Mouse (Mus musculus) hindbrain, embryonic 14.5 days (tissue): ENCODE results near the gene Eml6. TPM values are rescaled to one million over a fixed set of nuclear protein-coding genes. Genes with fewer than 3 reads are reported as not detected.
A peak's percentile ranks its signal among the peaks of the same experiment; 100 is the strongest.
"Not testable (repeated sequence)": the region's sequence is repeated elsewhere in the genome, so short reads cannot be mapped to it uniquely, and the experiment has no call there.

Experiments used
- ATAC-seq: fragments of 200-750 bp; cut with Nextera tagmentation; 2 replicates; pipeline ENCODE4 v1.8.0; 2017; ENCODE audit warnings: moderate number of reproducible peaks, mild to moderate bottlenecking, moderate TSS enrichment, moderate library complexity; ENCODE audit not compliant: low FRiP score
- DNase-seq: peaks from one replicate; pipeline ENCODE4 v3.0.0-alpha.2; 2015; ENCODE audit warnings: low spot score
- H3K27ac ChIP-seq: fragments of 300-500 bp; sonication (generic); 2 replicates; pipeline ENCODE4 v1.5.1; 2014; ENCODE audit warnings: mild to moderate bottlenecking, moderate library complexity
- H3K27me3 ChIP-seq: fragments of 300-500 bp; sonication (generic); 2 replicates; pipeline ENCODE4 v1.6.1; 2014; ENCODE audit warnings: mild to moderate bottlenecking, low read length, mixed read lengths; ENCODE audit not compliant: control insufficient read depth, insufficient read depth
- H3K36me3 ChIP-seq: fragments of 300-500 bp; sonication (generic); replicated peaks from 2 replicates; pipeline ENCODE4 v1.6.1; 2014; ENCODE audit not compliant: control insufficient read depth, insufficient read depth
- H3K4me1 ChIP-seq: fragments of 300-500 bp; sonication (generic); replicated peaks from 2 replicates; pipeline ENCODE4 v1.6.1; 2014; ENCODE audit warnings: antibody characterized with exemption, low read length, mixed read lengths; ENCODE audit not compliant: control insufficient read depth, insufficient read depth
- H3K4me2 ChIP-seq: fragments of 300-500 bp; sonication (generic); replicated peaks from 2 replicates; pipeline ENCODE4 v1.6.1; 2014; ENCODE audit warnings: mild to moderate bottlenecking, moderate library complexity
- H3K4me3 ChIP-seq: fragments of 300-500 bp; sonication (generic); replicated peaks from 2 replicates; pipeline ENCODE4 v1.5.1; 2014; ENCODE audit warnings: mild to moderate bottlenecking, low read length
- H3K9ac ChIP-seq: fragments of 300-500 bp; sonication (generic); 2 replicates; pipeline ENCODE4 v1.6.1; 2014
- H3K9me3 ChIP-seq: fragments of 300-500 bp; sonication (generic); 2 replicates; pipeline ENCODE4 v1.6.1; 2016; ENCODE audit warnings: low read length; ENCODE audit not compliant: control insufficient read depth
- WGBS: fragments of 180-500 bp; shearing (Covaris S2); extraction: QIAGEN DNeasy Blood & Tissue Kit; methylation state at CpG from one replicate; pipeline ENCODE4 v1.1.7; 2014; 5-methylcytosine and 5-hydroxymethylcytosine counted together
- polyA plus RNA-seq: library from polyadenylated mRNA; unstranded; fragments of >200 nt; fragmentation: Nextera tagmentation; extraction: Ambion mirVana; gene quantifications from 2 replicates; pipeline ENCODE4 v1.2.1, GENCODE M21; 2014

Gene Eml6
- polyA plus RNA-seq, 1 experiment from 2014 or later, result 8.6 TPM

DNA sequence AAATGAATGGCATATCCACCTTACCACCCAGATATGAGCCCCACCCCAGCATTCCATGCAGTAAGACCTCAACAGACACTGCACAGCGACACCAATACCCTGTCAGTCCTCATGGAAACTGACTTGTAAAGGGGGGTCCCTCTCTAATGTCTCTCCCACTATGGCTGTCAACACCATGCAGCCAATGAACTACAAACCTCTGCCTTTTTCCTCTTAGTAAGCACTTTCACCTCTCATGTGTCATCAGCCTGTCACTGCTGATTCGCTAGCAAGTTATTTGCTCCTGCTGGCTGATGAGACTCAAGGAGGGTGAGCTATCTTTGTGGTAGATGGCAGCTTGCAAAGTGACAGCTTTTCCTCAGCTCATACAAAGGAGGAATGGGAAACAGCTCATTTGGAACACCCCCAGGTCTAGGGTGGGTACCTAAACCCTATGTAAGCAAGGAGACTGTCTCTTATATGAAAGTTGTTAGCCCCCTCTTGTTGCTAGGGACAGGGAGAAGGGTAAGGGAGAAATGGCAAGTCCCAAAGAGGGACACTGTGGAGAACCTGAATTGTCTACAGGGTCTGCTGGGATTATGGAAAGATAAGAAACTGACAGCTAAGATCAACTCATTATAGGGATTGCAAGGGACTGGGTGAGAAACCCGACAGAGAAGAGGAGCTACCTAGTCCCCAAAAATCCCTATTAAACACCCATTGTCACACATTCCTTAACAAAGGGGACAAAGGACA is 255.0 kb downstream of the Eml6 start:
- H3K27ac ChIP-seq, result no peak overlapping the region
- ATAC-seq (no peak), DNase-seq (no peak)
- no peaks in the 10 kb centered on the region for H3K27me3 ChIP-seq
- no peak overlapping the region for H3K9ac ChIP-seq
- H3K4me3 ChIP-seq, result no peak overlapping the region
- 0 out of 2 replicates have a peak, but pooled peaks cover 4% of the 10 kb centered on the region for H3K4me1 ChIP-seq
- H3K4me2 ChIP-seq, result no peak overlapping the region
- 73% methylated on average over 3 of the region's 3 CpGs for WGBS
- H3K9me3 ChIP-seq, result no peaks in the 10 kb centered on the region
- H3K36me3 ChIP-seq, result no peaks in the 10 kb centered on the region

DNA sequence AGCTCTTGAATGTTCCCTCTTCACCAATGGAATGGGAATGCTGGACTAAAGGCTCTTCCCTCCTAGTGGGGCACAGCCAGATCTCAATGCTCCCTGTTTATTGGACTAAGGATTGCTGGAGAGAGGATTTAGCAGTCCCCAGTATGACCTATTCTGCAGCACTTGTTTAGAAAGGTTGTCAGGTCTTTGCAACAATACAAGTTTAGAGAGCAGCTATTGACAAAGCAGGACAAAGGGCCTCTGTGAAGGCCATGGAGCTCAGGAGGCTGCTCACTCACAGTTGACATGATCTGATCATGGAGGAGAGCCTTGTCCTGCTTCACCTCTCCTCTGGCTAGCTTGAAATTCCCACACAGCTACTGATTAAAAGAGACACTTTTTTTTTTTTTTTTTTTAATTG is 257.3 kb downstream of the Eml6 start:
- Histone ChIP-seq H3K27ac (no peak overlapping the region), H3K9ac (no peak overlapping the region), H3K4me2 (no peak overlapping the region), H3K9me3 (no peaks in the 10 kb centered on the region), H3K4me1 (no peaks in the 10 kb centered on the region), H3K36me3 (no peaks in the 10 kb centered on the region), H3K27me3 (no peaks in the 10 kb centered on the region), H3K4me3 (no peak overlapping the region)
- DNase-seq (no peak), ATAC-seq (no peak)

DNA sequence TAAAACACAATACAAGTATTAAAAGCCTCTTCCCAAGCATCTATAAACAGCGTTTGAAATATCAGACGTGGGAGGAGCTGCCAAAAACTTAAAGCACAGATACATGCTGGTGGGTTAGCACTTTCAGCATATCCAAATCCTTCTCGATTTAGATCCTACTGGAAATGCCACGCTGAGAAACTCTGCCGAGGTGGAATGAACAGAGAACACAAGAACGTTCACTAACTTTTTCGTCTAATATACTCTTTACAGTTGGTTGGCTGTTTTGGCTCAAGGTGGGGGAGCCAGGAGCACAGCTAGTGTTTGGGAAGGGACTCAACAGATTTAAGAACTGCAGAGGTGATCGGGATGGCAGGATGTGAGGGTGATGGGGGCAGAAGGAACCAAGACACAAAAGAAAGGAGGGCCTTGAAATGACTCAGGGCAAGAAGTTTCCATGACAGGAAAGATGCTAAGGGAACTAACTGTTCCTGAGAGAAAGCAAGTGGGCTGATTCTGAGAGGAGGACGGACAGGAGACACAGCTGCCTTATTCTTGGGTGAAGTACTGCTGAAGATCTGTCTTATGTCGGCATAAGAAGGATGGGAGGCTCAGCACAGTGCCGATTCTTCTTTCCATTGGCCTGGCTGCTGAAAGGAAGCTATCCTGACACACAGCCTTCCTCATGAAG is 259.4 kb downstream of the Eml6 start:
- H3K36me3 ChIP-seq, result no peaks in the 10 kb centered on the region
- ATAC-seq, result no peak
- H3K4me1 ChIP-seq, result no peaks in the 10 kb centered on the region
- H3K9me3 ChIP-seq, result no peaks in the 10 kb centered on the region
- WGBS, result 88% methylated on average over 11 of the region's 11 CpGs
- no peaks in the 10 kb centered on the region for H3K27me3 ChIP-seq
- H3K9ac ChIP-seq, result no peak overlapping the region
- DNase-seq, result no peak
- H3K4me3 ChIP-seq, result no peak overlapping the region
- H3K4me2 ChIP-seq, result no peak overlapping the region
- no peak overlapping the region for H3K27ac ChIP-seq

DNA sequence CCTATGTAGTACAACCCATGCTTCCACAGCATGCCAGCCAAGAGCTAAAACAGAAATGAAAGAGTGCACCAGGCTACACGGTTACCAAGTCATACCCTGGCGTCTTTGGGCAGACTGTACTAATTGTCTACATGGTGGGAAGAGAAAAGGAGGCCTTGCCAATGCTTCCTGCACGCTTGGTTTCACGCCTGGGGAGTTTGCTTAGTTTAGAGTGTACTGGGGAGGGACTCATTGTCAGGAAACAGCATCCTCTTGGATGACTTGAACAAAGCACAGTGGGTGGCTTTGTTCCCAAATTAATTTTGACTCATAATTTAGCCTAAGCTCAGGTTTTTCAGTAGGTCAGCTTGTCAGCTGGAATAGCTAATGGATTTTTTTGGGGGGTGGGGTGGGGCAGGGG is 260.8 kb downstream of the Eml6 start:
- H3K9me3 ChIP-seq, result no peaks in the 10 kb centered on the region
- no peak overlapping the region for H3K4me2 ChIP-seq
- no peaks in the 10 kb centered on the region for H3K27me3 ChIP-seq
- H3K27ac ChIP-seq, result no peak overlapping the region
- H3K9ac ChIP-seq, result no peak overlapping the region
- no peaks in the 10 kb centered on the region for H3K36me3 ChIP-seq
- no peaks in the 10 kb centered on the region for H3K4me1 ChIP-seq
- no peak for ATAC-seq
- no peak overlapping the region for H3K4me3 ChIP-seq
- 39% methylated on average over 4 of the region's 4 CpGs for WGBS
- DNase-seq, result no peak

DNA sequence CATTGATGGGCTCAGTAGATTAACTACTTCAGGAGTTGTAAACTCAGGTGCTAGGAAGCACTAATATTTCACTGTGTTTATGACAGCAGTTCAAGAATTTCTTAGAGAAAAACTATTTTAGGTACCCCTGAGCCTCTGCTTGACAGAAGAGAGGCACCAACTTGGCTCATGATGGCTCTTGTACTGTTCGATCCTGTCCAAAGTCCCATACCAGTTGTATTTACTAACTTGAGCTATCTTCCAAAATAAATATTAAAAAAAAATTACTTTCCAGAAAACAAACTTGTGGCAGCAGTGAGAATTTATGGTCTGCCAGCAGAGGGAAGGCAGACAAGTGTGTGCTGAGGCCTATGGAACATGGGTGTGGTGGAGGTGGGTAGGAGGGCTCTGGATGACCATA is 263.1 kb downstream of the Eml6 start:
- Histone ChIP-seq H3K9ac (no peak overlapping the region), H3K27ac (no peak overlapping the region), H3K4me3 (no peak overlapping the region), H3K9me3 (no peaks in the 10 kb centered on the region), H3K36me3 (0 out of 2 replicates have a peak, but pooled peaks cover 6% of the 10 kb centered on the region), H3K27me3 (no peaks in the 10 kb centered on the region), H3K4me2 (no peak overlapping the region), H3K4me1 (no peaks in the 10 kb centered on the region)
- DNase-seq (no peak), ATAC-seq (no peak)
- 100% methylated on average over 1 of the region's 1 CpGs for WGBS

DNA sequence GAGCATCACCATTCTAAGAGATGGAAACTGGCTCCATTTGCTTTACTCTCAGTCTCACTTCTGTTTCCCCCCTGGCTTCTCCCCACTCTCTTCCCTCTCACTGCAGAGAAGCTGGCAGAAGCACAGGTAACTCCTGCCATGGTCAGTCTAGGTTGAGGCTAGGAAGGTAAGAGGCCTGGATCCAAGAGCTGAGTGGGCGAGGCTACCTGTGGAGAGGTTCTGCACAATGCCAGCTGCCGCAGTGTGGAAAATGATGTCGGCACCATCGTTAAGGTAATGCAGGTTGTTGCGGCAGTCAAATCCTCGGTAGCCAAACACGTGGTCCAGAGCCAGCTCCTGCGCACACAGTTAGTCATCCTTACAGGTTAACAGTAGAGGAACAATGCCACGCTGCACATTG is 264.4 kb downstream of the Eml6 start:
- Histone ChIP-seq H3K27ac (no peak overlapping the region), H3K27me3 (no peaks in the 10 kb centered on the region), H3K36me3 (0 out of 2 replicates have a peak, but pooled peaks cover 6% of the 10 kb centered on the region), H3K9me3 (no peaks in the 10 kb centered on the region), H3K9ac (no peak overlapping the region), H3K4me2 (no peak overlapping the region), H3K4me3 (no peak overlapping the region), H3K4me1 (no peaks in the 10 kb centered on the region)
- WGBS, result 93% methylated on average over 9 of the region's 9 CpGs
- DNase-seq, result no peak
- no peak for ATAC-seq

DNA sequence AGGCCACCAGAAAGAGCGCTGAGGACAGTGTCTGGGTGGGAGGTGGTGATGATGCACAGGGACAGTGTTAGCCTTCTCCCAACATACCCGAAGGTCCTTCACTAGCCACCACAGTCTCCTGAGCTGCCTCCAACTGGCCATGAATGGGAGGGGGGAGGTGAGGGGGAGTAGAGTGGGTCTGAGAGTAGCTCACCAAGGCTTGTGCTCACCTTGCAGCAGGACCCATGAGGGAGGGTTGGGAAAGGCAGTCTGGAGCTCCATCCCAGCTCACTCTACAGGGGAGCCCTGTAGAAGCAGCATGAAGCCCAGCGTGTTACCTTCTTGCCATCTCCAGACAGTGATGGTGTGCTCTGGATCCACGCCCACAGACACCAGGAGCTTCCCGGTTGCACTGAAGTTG is 267.2 kb downstream of the Eml6 start:
- peak; percentile 41; the same call in 1 of the 2 replicates for ATAC-seq
- no peak for DNase-seq
- Histone ChIP-seq H3K9ac (no peak overlapping the region), H3K4me2 (no peak overlapping the region), H3K36me3 (0 out of 2 replicates have a peak, but pooled peaks cover 6% of the 10 kb centered on the region), H3K4me1 (no peaks in the 10 kb centered on the region), H3K9me3 (no peaks in the 10 kb centered on the region), H3K4me3 (no peak overlapping the region), H3K27ac (no peak overlapping the region), H3K27me3 (no peaks in the 10 kb centered on the region)
- WGBS, result 88% methylated on average over 5 of the region's 5 CpGs

DNA sequence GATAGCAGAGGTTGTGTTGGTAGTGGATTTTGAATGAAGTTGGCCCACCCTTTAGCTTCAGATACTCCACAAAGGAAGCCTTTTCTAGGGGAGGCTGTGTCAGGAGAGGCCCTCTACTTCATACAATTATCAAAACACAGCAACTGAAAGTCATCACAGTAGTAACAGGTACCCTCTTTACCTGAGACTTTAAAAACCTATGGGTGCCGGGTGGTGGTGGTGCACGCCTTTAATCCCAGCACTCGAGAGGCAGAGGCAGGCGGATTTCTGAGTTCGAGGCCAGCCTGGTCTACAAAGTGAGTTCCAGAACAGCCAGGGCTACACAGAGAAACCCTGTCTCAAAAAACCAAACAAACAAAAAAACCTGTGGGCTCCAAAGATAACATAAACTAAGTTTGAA is 269.8 kb downstream of the Eml6 start:
- DNase-seq, H3K9me3 ChIP-seq, H3K36me3 ChIP-seq, H3K27me3 ChIP-seq, H3K9ac ChIP-seq, ATAC-seq, H3K4me2 ChIP-seq, H3K4me1 ChIP-seq, H3K27ac ChIP-seq, H3K4me3 ChIP-seq: not testable (repeated sequence)
- 100% methylated on average over 5 of the region's 5 CpGs for WGBS

DNA sequence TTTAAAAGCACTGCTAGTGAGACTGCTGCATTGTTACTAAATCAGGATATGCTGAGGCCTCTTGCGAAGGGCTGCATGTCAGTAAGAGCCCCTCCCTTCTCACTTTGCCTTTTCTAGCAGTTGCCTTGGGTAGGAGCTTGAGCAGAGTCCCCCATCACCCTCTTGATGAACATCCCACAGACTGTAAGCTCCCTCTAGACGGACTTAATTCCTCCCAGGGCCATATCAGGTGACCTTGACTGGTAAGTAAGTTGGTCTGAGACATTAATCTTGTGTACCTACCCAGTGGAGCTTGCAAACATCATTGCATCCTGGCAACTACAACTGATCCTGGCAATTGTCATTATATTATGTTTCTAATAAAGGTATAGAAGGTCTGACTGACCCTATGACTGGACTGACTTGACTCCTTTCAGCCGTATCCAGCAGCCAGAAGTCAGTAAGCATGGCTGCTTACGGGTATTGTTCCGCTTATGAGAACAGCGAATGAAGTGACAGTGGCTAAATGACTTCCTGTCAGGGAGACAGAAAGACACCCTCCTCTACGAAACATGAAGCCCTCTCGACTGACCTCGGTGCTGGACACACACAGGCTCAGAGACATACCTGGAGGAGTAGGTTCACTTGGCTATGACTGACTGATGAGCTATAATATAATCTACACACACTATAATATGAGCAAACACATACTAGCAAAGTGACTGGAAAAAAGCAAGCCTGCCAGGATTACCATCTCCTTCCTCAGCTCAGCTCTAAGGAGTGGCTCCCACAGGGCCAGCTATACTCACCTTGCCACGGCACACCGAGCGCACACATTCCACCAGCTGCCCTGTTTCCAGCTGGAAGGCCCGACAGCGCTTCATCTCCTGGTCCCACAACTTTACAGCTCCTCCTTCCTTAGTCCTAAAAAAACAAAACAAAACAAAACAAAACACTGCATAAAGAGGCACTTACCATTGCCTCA is 273.9 kb downstream of the Eml6 start:
- no peak overlapping the region for H3K4me2 ChIP-seq
- peaks cover 29% of the 10 kb centered on the region for H3K36me3 ChIP-seq
- WGBS, result 88% methylated on average over 14 of the region's 14 CpGs
- no peaks in the 10 kb centered on the region for H3K4me1 ChIP-seq
- H3K9me3 ChIP-seq, result no peaks in the 10 kb centered on the region
- H3K27ac ChIP-seq, result no peak overlapping the region
- H3K9ac ChIP-seq, result no peak overlapping the region
- H3K27me3 ChIP-seq, result no peaks in the 10 kb centered on the region
- H3K4me3 ChIP-seq, result no peak overlapping the region
- DNase-seq (no peak), ATAC-seq (no peak)
